Mouse (Mus musculus) heart, postnatal 14 days (tissue): ENCODE measurements around the gene Olfr791. TPM values are rescaled to one million over a fixed set of nuclear protein-coding genes. Genes with fewer than 3 reads are reported as not detected.

Experiments used
- DNase-seq, 2 experiments: peaks; one replicate each; pipeline ENCODE4 v3.0.0; 2021 to 2022
- intact Hi-C: fragments of 180-260 bp; cut with DNase I; formaldehyde crosslinking; loops from one replicate; pipeline ENCODE4 v1.15.1; 2025
- long read RNA-seq, 2 experiments: library from polyadenylated mRNA; stranded (forward); transcript quantifications; one replicate each; pipeline ENCODE4 v2.0.0; 2021
- total RNA-seq, 2 experiments: library from RNA; stranded (reverse); gene quantifications; 2 replicates each; pipeline ENCODE4 v1.2.3; 2021

The Olfr791 gene
- not detected for total RNA-seq
- long read RNA-seq, experiment 1, result 0 reads
- long read RNA-seq, experiment 2, result 0 reads

GRCm38 (mm10) chr10:129521492-129521891 is at the start of gene Olfr791:
TSS of gene Olfr791 (plus strand) at chr10:129521792.
- DNase-seq, result no peak
- intact Hi-C loops, result no loop called here

- no peak for DNase-seq
- intact Hi-C loops, result no loop called here
Measured at GRCm38 (mm10) chr10:129473256-129473655, 48.3 kb upstream of the Olfr791 start.

- intact Hi-C loops, result no loop called here
- DNase-seq, result no peak
Measured at GRCm38 (mm10) chr10:129473723-129474122, 47.9 kb upstream of the Olfr791 start.

GRCm38 (mm10) chr10:129484452-129484851 is 37.1 kb upstream of the Olfr791 start, which contains the start of gene Olfr789:
TSS of gene Olfr789 (plus strand) at chr10:129484752.
- intact Hi-C loops, result no loop called here
- no peak for DNase-seq

GRCm38 (mm10) chr10:129490101-129490500 is 31.5 kb upstream of the Olfr791 start:
- no peak for DNase-seq
- intact Hi-C loops, result no loop called here

- intact Hi-C loops, result no loop called here
- no peak for DNase-seq
Measured at GRCm38 (mm10) chr10:129498192-129498591, 23.4 kb upstream of the Olfr791 start, which contains the start of gene Olfr790. TSS of gene Olfr790 (plus strand) at chr10:129498492.

GRCm38 (mm10) chr10:129538862-129539261 is 17.3 kb downstream of the Olfr791 start, which contains the start of gene Olfr792:
TSS of gene Olfr792 (plus strand) at chr10:129539162.
- intact Hi-C loops, result no loop called here
- no peak for DNase-seq

GRCm38 (mm10) chr10:129549354-129549753 is 27.8 kb downstream of the Olfr791 start:
- intact Hi-C loops, result no loop called here
- no peak for DNase-seq

GRCm38 (mm10) chr10:129567355-129567754 is 45.8 kb downstream of the Olfr791 start, which contains the start of gene Olfr794:
TSS of gene Olfr794 (plus strand) at chr10:129567655.
- no peak for DNase-seq
- intact Hi-C loops, result no loop called here

GRCm38 (mm10) chr10:129577066-129577465 is 55.5 kb downstream of the Olfr791 start:
- intact Hi-C loops, result no loop called here
- no peak for DNase-seq

Other genes with a start within 250 kb of the Olfr791 start
- gene Olfr780, start 203.7 kb upstream of the Olfr791 start, total RNA-seq, result not detected
- gene Olfr781, start 192.9 kb upstream of the Olfr791 start, total RNA-seq, result not detected
- gene Olfr782, start 172.9 kb upstream of the Olfr791 start, total RNA-seq, result not detected
- gene Olfr784, start 137.7 kb upstream of the Olfr791 start, total RNA-seq, result not detected
- gene Olfr785, start 116.4 kb upstream of the Olfr791 start, total RNA-seq, result not detected
- not detected for gene Olfr786, start 94.5 kb upstream of the Olfr791 start, total RNA-seq
- gene Olfr787, start 59.9 kb upstream of the Olfr791 start, total RNA-seq, result not detected
- not detected for gene Olfr788, start 50.8 kb upstream of the Olfr791 start, total RNA-seq
- gene Olfr789, start 37.0 kb upstream of the Olfr791 start, total RNA-seq, result not detected
- gene Olfr790, start 23.3 kb upstream of the Olfr791 start, total RNA-seq, result not detected
- gene Olfr792, start 17.4 kb downstream of the Olfr791 start, total RNA-seq, result not detected
- not detected for gene Olfr794, start 45.9 kb downstream of the Olfr791 start, total RNA-seq
- not detected for gene Olfr796, start 90.8 kb downstream of the Olfr791 start, total RNA-seq
- gene Olfr798, start 106.1 kb downstream of the Olfr791 start, total RNA-seq, result not detected
- gene Olfr799, start 115.7 kb downstream of the Olfr791 start, total RNA-seq, result not detected
- not detected for gene Olfr800, start 135.9 kb downstream of the Olfr791 start, total RNA-seq
- gene Olfr801, start 152.1 kb downstream of the Olfr791 start, total RNA-seq, result not detected
- not detected for gene Olfr802, start 166.4 kb downstream of the Olfr791 start, total RNA-seq
- gene Olfr803, start 172.5 kb downstream of the Olfr791 start, total RNA-seq, result not detected
- gene Olfr804, start 181.4 kb downstream of the Olfr791 start, total RNA-seq, result not detected
- gene Olfr805, start 207.6 kb downstream of the Olfr791 start, total RNA-seq, result not detected
- not detected for gene Olfr806, start 220.1 kb downstream of the Olfr791 start, total RNA-seq
- gene Olfr807, start 236.0 kb downstream of the Olfr791 start, total RNA-seq, result not detected
- not detected for gene Olfr808, start 243.7 kb downstream of the Olfr791 start, total RNA-seq